Mouse (Mus musculus) adrenal gland (tissue): ENCODE data around the gene Rhof.

Source experiments
- intact Hi-C: fragments of 180-260 bp; cut with DNase I; formaldehyde crosslinking; loops from one replicate; pipeline ENCODE4 v1.15.1; 2025
- long read RNA-seq, 2 experiments: library from polyadenylated mRNA; unstranded; transcript quantifications; one replicate each; pipeline ENCODE4 v2.0.0; 2020; ENCODE audit warnings: borderline replicate concordance in 1 of 2; ENCODE audit not compliant: insufficient replicate concordance in 1 of 2

Rhof gene
- long read RNA-seq, experiment 1, partial matches to known transcripts = 0 of 4 reads
- long read RNA-seq, experiment 1, other reads (novel, unspliced or antisense) = 0 of 4 reads
- long read RNA-seq, experiment 2, partial matches to known transcripts = 0 of 1 reads
- long read RNA-seq, experiment 2, other reads (novel, unspliced or antisense) = 0 of 1 reads

DNA sequence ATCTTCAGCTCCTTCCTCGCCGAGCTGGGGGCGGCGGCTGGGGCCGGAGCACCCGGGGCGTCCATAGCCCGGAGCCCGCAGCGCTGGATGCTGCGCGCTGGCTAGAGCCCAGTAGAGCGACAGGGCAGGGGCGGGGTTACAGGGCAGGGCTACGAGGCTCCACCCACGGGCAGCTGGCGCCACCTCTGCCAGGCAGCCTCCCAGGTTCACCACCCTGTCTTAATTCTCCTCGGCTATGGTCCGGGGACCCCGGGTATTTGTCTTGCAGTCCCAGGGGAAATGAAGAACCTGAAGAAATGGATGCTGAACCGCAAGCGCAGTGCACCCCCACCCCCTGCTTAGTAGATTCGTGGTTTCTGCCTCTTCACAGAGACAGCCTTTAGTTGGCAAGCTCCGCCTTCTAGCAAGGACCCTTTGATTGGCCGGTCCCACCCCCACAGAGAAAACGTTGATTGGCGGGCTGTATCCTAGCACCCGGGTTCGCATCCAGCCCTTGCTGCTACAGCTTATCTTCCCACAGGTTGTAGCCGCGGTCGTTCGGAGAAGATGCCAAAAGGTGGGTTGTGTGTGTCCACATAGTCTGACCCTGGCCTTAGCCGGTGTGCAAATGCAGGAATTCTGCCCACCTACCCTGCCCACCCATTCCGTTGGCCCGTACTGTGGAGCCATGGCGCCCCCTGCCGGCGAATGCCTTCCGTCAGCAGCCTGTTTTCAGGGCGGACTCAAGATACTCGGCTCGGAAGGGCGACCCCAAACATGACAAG, at the start of gene Rhof:
Gene Rhof (minus strand): TSS at position 385 of the 764 bp plus-strand sequence.
- intact Hi-C loops = loop anchor here (1.0 to 2.0 kb wide), 2 partner anchors 16 to 39 kb away; no protein-coding TSS in a partner anchor

DNA sequence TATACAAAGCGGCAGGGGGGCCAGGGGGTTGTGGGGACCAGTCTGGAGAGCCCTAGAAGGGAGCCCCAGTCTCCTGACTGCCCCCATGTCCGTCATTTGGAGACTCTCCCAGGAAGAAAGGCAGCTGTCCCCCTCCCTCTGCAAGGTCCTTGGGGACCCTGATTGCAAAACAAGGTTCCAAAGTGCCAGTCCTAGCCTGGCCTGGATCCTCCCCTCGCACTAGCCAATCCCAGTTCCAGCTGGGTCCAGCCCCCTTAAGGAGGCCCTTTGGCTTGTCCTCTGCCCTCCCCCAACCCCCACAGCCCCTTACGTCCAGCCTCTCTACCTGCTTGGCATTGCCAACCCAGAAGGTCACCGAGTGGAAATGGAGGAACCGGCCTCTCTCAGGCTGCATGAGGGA, 49.0 kb upstream of the Rhof start:
- intact Hi-C loops = no loop called here

DNA sequence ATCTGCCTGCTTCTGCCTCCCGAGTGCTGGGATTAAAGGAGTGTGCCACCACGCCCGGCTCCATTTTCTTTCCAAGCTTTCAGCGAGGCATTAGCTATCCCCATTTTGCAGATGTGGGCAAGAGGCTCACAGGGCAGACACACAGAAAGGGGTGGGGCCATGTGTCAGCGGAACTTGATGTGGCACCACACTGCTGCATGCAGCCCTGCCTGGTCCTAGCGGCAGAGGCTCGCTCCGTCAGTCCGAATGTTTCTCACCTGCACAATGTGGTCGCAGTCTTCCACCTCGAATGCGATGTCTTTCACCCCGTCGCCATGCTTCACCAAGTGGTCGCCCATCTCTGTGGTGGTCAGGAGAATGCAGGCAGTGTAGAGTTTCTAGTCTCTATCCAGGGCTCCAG, 47.9 kb upstream of the Rhof start:
- intact Hi-C loops = no loop called here

DNA sequence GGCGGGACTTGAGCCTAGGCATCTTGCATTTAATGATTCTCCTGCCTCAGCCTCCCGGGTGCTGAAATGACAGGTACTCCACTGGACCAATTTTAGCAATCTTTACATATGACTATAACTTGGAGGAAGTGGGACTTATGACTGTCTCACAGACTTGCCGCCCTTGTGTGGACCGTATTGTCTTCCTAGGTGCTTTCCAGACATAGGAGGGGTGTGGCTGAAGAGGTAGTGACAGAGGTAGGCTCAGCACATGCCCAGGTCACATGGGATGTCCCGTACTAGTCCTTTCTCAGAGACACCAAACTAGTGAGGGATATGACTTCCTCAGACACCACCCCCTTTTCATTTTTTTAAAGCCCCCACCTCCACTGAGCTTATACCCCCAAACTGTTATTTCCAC, 46.3 kb upstream of the Rhof start:
- intact Hi-C loops = loop anchor here (10.0 kb wide), 1 partner anchor 214 kb away; no protein-coding TSS in a partner anchor

DNA sequence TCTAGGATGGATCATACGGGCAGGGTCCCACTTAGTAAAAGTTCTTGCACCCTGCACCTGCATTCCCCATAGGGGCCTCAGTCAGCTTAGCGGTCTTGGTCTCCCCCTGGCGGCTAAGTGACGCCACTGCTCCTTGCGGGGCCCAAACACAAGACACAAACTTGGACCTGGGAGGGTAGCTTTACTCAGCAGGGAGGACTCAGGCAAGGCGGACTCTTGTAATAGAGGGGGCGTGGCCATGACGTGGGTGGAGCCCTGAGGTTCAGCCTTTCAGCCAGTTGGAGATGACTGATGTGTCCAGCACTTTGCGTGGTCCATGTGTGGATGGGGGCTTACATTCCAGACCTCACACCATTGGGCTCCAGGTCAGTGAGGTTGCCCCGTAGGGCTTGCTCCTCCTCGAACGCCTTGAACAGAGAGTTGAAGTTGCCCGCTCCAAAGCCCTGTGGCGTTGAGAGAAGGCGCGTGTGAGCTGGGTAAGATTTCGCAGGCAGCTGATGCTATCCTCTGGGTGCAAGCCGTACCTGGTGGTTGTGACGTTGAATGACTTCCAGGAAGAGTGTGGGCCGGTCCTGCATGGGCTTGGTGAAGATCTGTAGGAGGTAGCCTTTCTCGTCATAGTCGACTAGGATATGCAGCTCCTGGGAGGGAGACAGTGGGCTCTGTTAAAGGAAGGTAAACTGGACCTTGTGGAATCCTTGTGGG, 39.3 kb upstream of the Rhof start:
- intact Hi-C loops = loop anchor here (1.0 to 10.0 kb wide), 4 partner anchors 39 to 207 kb away; partner anchors contain the start of gene Rhof

DNA sequence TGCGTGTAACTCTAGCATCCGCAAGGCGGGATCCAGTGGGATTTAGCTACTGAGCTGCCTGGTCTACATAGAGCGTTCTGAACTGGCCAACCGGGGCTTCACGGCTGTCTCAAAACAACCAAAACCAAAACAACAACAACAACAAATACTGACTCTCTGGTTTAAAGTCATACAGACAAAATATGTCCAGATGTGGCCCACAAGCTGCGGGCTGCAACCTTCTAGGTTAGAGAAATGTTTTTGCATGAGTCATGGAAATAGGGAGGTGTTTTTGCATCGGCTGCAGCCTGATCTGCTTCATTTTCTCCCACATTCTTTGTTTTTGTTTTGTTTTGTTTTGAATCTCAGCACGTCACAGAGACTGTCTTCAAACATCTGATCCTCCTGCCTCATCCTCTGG, 37.9 kb upstream of the Rhof start:
- intact Hi-C loops = loop anchor here (2.0 to 10.0 kb wide), 3 partner anchors 54 to 206 kb away; no protein-coding TSS in a partner anchor

DNA sequence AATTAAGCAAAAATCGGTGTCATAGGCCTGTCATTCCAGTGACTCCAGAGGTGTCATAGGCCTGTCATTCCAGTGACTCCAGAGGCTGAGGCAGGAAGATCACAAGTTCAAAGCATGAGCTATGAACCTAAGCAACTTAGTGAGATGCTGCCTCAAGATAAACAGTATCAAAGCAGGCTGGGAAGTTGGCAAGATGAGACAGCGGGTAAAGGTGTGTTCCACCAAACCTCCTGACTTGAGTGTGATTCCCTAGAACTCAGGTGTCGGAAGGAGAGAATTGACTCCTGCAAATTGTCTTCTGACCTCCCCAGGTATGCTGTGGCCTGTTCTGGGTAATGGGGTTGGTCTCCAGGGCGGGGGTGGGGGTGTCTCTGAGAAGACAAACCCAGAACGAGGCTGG, 36.8 kb upstream of the Rhof start, which contains the start of gene Psmd9:
Gene Psmd9 (plus strand): TSS at position 130 of the 400 bp plus-strand sequence.
- intact Hi-C loops = no loop called here

DNA sequence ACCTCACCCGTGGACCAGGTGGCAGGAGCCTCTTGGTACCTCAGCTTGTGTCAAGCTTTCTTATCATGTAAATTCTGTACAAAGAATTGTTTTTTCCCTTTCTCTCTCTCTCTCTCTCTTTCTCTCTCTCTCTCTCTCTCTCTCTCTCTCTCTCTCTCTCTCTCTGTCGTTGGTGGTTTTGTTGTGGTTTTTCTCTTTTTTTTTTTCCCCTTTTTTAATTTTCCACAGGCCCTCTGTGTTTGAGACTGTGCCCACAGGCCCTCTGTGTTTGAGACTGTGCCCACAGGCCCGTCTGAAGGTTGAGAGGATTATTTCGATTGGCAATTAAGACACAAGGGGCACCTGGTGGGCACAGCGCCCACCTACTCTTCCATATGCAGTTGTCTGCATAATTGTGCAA, 35.1 kb upstream of the Rhof start:
- intact Hi-C loops = no loop called here

DNA sequence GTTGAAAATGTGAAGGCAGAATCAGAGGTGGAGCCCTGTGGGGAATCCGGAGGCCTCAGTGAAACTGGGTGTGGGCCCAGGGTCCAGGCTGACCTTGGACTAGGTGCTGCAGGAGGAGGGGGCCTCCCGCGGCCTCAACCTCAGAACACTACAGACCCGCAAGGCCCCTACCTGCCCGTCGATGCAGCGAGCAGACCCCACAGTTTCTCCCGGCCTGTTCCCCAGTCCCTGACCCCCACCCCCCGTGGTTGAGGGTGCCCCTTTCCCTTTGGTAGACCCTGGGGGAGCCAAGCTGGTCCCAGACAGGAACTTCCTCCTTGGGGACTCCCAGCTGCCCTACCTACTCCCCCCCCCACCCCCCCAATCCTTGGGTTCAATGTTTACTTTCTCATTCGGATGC, 33.9 kb upstream of the Rhof start:
- intact Hi-C loops = no loop called here

DNA sequence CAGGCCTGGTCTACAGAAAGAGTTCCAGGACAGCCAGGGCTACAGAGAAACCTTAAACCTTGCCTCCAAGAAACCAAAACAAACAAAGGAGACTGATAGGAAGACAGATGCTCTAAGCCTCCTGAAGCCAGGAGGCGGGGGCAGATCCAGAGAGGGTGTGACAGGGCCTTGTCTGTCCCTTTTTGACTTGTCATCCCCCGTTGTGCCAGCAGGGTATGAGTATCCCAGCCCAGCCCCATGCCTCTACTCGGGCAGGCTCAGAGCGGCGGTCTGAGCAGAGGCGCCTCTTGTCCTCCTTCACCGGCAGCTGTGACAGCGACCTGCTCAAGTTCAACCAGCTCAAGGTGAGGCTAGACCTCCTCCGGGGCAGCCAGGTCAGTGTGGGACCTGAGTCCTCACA, 30.4 kb upstream of the Rhof start:
- intact Hi-C loops = no loop called here

DNA sequence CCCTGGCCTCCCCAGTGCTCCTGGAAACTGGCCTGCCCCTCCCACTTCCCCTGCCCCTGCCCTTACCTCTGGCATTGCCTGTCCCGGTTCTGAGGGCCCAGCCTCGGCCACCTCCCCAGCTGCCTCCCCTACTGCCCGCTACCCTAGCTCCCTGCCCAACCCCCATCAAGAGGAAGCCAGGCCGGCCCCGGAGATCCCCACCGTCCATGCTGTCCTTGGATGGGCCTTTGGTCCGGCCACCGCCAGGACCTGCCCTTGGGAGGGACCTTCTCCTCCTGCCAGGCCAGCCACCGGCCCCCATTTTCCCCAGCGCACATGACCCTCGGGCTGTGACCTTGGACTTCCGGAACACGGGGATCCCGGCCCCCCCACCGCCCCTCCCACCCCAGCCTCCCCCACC, 27.8 kb upstream of the Rhof start:
- intact Hi-C loops = no loop called here

DNA sequence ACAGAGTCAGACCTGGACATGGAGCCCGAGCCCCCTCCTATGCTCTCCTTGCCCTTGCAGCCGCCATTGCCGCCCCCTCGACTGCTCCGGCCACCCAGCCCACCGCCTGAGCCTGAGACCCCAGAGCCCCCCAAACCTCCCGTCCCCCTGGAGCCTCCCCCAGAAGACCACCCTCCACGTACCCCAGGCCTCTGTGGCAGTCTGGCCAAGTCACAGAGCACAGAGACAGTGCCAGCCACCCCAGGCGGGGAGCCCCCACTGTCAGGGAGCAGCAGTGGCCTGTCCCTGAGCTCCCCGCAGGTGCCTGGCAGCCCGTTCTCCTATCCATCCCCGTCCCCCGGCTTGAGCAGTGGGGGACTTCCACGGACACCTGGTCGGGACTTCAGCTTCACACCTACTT, 27.4 kb upstream of the Rhof start:
- intact Hi-C loops = loop anchor here (5.0 kb wide), 1 partner anchor 38 kb away; no protein-coding TSS in a partner anchor

DNA sequence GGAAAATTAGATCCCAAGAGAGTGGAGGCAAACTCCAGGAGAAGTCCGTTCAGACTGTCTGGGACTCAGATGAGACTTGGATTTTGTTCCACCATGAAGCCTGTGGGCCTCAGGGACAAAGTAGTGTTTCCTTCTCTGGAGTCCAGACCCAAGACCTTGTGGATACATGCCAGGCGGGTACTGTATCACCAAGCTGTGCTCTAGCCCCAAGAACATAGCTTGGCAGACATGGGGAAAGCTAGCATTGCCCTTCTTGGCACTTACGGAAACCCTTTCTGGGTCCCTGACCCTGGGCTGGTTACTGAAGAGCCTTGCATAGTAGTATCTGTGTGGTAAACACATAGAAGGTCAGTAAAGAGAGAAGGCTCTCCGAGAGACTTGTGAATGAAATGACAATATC, 27.0 kb upstream of the Rhof start:
- intact Hi-C loops = loop anchor here (5.0 kb wide), 1 partner anchor 37 kb away; no protein-coding TSS in a partner anchor

DNA sequence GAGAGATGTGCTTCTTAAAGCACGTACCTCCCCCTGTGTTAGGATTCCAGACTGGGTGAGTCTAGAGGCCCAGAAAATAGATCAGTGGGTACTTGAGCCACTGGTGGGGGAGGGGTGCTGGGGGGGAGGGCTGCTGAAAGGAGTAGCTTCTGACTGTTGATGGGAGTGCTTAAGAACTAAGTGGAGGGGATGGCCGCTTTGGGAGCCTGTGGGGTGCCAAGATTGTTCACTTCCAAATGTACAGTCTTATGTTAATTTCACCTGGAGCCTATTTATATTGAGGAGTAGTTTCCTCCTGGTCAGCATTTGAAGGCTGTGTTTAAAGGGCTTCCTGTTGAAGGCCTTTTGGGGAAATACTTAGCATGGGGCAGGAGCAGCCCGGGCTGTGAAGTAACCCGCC, 25.5 kb upstream of the Rhof start:
- intact Hi-C loops = loop anchor here (5.0 kb wide), 1 partner anchor 36 kb away; no protein-coding TSS in a partner anchor

DNA sequence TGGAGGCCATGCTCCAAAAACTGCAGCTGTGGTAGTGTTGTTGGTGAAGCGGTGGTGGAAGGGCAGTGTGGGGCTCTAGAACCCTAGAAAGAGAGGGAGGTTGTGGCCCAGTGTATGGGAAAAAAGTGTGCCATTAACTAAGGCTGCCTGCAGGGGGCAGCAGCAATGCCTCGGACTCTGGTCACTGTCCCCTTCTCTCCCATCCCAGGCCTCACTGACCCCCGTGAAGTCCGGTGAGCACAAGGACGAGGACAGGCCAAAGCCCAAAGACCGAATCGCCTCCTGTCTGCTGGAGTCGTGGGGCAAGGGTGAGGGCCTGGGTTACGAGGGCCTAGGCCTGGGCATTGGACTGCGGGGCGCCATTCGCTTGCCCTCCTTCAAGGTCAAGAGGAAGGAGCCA, 24.3 kb upstream of the Rhof start:
- intact Hi-C loops = loop anchor here (5.0 kb wide), 1 partner anchor 34 kb away; no protein-coding TSS in a partner anchor

DNA sequence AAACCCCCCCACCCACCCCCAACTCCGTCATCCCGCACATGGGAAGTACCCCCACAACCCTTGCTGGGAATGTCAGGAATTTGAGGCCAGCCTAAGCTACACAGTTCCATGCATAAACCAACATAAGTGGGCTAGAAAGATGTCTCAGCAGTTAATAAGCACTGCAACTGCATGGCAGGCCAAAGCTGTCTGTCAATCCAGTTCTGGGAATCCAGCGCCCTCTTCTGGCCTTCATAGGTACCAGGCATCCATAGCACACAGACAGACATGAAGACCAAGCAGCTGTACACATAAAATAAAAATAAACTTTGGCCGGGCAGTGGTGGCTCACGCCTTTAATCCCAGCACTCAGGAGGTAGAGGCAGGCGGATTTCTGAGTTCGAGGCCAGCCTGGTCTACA, 22.9 kb upstream of the Rhof start:
- intact Hi-C loops = loop anchor here (5.0 kb wide), 1 partner anchor 33 kb away; no protein-coding TSS in a partner anchor

DNA sequence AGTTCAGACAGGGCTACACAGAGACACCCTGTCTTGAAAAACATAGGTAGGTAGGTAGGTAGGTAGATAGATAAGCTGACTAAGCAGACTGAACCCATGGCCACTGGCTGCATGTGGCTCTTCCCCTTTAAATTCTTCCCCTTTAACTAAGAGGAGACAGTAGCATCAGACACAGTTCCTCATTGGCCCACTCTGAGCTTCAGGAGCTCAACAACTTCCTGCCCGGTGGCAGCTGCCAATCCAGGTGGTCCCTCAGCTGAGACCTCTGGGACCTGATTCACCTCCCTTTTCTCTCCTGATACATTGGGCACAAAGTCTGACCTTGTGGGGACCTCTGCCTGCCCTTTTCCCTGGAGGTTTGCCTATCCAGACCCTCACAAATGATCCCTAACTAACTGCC, 20.4 kb upstream of the Rhof start:
- intact Hi-C loops = no loop called here

DNA sequence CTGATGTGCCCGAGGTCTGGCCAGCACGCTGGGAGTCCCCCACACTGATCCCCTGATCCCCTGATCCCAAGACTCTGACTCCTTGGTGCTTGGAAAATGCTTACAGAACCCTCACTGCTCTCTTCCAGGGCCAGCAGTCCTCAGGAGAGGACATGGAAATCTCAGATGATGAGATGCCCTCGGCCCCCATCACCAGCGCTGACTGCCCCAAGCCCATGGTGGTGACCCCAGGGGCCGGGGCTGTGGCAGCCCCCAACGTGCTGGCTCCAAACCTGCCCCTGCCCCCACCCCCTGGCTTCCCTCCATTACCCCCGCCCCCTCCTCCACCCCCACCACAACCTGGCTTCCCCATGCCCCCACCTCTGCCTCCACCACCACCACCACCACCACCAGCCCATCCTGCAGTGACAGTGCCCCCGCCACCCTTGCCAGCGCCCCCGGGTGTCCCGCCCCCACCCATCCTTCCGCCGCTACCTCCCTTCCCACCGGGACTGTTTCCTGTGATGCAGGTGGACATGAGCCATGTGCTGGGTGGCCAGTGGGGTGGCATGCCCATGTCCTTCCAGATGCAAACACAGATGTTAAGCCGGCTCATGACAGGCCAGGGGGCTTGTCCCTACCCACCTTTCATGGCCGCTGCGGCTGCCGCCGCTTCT, 19.3 kb upstream of the Rhof start:
- intact Hi-C loops = no loop called here

DNA sequence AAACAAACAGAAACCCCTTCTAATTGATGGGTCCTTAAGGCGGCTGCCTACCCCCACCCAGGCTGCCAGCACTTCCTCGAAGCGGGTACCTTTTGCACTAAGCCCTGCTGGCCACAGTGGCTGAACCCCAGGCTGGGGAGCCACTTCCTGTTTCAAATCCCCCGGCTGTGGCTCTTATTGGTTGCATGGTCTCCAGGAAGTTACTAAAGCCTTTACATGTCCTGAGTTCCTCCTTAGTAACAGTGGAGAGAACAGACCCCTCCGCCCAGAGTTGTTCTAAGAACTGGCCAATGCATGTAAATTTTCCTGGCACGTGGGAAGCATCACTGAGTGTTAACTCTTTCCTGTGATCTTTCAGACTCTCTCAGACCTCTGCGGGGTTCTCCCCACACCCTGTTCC, 18.6 kb upstream of the Rhof start:
- intact Hi-C loops = no loop called here

DNA sequence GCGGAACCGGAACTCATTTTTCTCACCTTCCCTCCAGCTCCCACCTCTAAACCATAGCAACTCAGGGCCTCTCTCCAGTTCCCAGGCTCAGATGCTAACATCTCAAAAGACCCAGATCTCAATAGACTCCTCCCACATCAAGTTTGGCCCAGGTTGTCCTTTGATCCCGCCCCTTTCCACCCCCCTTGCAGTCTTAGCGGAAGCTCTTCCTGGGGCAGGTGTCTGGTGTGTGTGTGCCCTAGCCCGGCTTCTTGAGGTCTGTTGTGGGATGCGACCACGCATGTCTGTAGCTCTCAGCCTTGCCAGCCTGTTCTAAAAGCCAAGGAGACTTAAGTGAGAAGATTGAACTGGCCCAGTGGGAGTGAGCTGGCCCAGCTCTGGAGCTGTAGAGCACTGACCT, 18.1 kb upstream of the Rhof start:
- intact Hi-C loops = no loop called here
